8 mouse cellular contexts compared by ENCODE assay signal in genomic region chr11:113143839-113144627, GRCm38 (mm10).
DNase-seq lines count a peak whose midpoint lies in the region; ATAC-seq and TF ChIP-seq lines count a peak whose summit lies in the region.

No protein-coding gene starts in this region.

- H3K36me3 ChIP-seq in kidney, adult 2 months (ENCODE audit: control insufficient read depth, insufficient read depth, low read length): no peaks in the 10 kb centered on the region
- no peaks in the 10 kb centered on the region for H3K36me3 ChIP-seq in hindbrain, embryonic 10.5 days

- no peak overlapping the region for H3K27ac ChIP-seq in kidney, adult 2 months (ENCODE audit: insufficient read depth, low read depth, low read length)
- H3K27ac ChIP-seq in hindbrain, embryonic 10.5 days: peak overlapping the region; percentile 85

- H3K27me3 ChIP-seq in kidney, adult 2 months (replicated peaks; ENCODE audit: control insufficient read depth, insufficient read depth, low read length): no peaks in the 10 kb centered on the region
- H3K27me3 ChIP-seq in hindbrain, embryonic 10.5 days (ENCODE audit: insufficient read depth, poor library complexity, severe bottlenecking): no peaks in the 10 kb centered on the region

- H3K4me3 ChIP-seq in kidney, adult 2 months (ENCODE audit: insufficient read depth, low read depth, low read length): no peak overlapping the region
- H3K4me3 ChIP-seq in hindbrain, embryonic 10.5 days: 0 out of 2 replicates have a peak overlapping the region, but pooled peaks have one; percentile 25

- peak; percentile 24 for DNase-seq in kidney, adult 2 months
- DNase-seq in kidney, adult 8-10 months: no peak
- DNase-seq in gastrocnemius, adult 18-20 months (ENCODE audit: low spot score): peak; percentile 55
- DNase-seq in hindbrain, embryonic 10.5 days (ENCODE audit: low spot score): peak; percentile 58
- peak; percentile 40 to 63 for DNase-seq in lung, postnatal 4 days
- DNase-seq in right cerebral cortex, adult 18-20 months: peak; percentile 54
- no peak for DNase-seq in spleen, adult 18-20 months

- H3K4me1 ChIP-seq in kidney, adult 2 months (ENCODE audit: control insufficient read depth, insufficient read depth, low read length): peaks cover 15% of the 10 kb centered on the region
- peaks cover 65% of the 10 kb centered on the region for H3K4me1 ChIP-seq in hindbrain, embryonic 10.5 days (replicated peaks)

- no peak for TF ChIP-seq CTCF in kidney, adult 2 months (conservative IDR thresholded peaks at IDR 0.05; ENCODE audit: insufficient read depth, insufficient read length, low read depth, low read length)

- no peaks in the 10 kb centered on the region for H3K9me3 ChIP-seq in hindbrain, embryonic 10.5 days

- ATAC-seq in cerebellum, adult (ENCODE audit: insufficient number of reproducible peaks, low FRiP score, low TSS enrichment): peak; percentile 62

- WGBS in kidney, adult 2 months: 45% methylated on average over 14 of the region's 14 CpGs
- 24% methylated on average over 14 of the region's 14 CpGs for WGBS in hindbrain, embryonic 10.5 days

- TF ChIP-seq POLR2A in kidney, adult 2 months (IDR thresholded peaks at IDR 0.05; ENCODE audit: low read depth, low read length): no peak

Comparison
In these comparisons a context has a peak if more than half of its experiments do, and no peak if none do; other contexts are left out.
1. DNase-seq: peak in kidney, adult 2 months (single experiment), gastrocnemius, adult 18-20 months (single experiment), hindbrain, embryonic 10.5 days (single experiment), lung, postnatal 4 days (2 of 2) and right cerebral cortex, adult 18-20 months (single experiment); none in kidney, adult 8-10 months (0 of 2) and spleen, adult 18-20 months (0 of 2).